Mouse (Mus musculus) kidney, adult 18-20 months (tissue): ENCODE data around the gene Sgca.
"Not testable (repeated sequence)": the region's sequence is repeated elsewhere in the genome, so short reads cannot be mapped to it uniquely, and the experiment has no call there.

Experiments used
- DNase-seq: peaks from one replicate; pipeline ENCODE4 v3.0.0; 2021

Sgca gene

DNA sequence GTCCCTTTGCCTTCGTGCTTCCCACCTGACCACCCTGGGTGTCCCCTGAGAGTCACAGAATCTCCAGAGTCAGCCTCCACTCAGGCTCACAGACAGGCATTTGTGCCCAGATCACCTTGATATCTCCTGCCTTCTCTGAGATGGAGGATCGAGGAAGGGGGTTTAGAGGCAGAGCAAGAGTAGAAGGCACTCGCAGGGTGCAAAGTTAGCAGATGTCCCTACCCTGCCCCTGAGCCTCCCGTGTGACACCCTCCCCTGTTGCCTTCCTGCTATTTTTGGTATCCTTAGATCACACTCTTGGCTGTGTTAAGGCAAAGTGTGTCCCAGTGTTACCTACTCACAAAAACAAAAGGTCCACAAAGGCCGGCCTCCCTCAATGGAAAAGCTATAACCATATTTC is at the start of gene Sgca:
Gene Sgca (minus strand): TSS at position 129 of the 400 bp plus-strand sequence.
- DNase-seq: no peak

DNA sequence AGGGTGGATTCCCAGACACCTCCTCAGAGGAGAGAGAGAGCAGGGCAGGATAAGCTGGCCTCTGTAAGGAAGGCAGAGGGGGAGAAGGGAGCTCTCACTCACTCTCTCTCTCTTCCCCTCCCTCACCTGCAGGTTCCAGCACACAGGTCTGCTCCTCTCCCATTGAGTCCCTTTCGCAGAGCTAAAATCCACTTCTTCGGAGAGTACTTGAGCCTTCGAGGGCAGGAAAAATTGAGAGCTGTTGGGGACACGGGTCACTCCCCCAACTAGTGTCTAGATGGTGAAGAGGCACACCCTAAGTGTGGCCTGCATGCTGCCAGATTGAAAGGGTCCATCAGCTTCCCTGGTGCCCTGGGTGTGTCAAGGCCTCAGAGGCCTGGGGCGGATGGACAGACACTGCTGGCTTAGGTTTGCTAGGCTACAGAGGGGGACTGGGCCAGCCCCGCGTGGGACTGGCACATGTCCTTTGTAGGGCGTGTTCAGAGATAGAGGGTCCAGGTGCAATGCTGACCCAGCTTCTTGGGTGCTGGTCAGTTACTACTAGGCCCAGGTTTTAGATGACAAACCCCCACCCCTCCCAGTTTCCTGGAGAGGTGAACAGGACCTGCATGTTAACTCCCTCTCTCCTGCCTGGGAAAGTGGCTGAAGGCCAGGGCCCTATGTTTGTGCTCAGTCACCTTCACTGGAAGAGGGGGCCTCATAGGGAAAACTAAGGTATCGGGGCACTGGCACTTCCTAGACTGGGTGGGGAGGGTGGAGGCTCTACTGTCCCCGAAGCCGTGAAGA is 49.3 kb upstream of the Sgca start:
- DNase-seq: no peak

DNA sequence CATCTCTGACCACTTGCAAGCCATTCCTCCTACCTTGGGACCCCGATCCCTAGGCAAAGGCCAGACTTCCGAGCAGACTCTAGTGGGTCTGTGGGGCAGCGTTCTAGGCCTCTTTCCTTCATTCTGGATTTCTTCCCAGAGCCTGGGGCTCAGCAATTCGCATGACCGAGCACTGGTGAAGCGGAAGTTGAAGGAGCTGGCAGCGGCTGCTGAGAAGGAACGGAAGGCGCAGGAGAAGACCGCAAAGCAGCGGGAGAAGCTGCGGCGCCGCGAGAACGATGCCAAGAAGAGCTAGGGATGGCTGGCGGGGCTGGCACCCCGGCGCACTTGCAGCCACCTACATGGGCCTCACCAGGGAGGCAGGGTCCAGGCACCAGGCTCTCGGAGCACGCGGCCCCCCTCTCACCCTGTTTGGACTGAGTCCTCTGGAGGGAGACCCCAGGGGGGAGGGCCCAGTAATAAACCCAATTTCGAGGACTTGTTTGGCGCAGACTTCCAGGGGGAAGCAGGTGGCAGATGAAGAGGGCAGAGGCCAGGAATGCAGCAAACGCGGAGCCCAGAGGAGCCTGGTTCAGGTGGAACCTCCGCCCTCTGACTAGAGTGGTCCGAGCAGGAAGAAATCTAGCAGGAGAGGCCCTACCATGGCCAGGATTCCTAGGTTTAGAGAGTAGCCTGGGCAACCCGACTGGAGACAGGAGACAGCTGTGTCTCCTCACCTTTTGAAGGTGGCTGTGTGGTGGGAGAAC is 48.5 kb upstream of the Sgca start:
- DNase-seq: peak; percentile 69

GRCm38 (mm10) chr11:95023481-95023880 is 47.4 kb upstream of the Sgca start:
- DNase-seq: no peak

DNA sequence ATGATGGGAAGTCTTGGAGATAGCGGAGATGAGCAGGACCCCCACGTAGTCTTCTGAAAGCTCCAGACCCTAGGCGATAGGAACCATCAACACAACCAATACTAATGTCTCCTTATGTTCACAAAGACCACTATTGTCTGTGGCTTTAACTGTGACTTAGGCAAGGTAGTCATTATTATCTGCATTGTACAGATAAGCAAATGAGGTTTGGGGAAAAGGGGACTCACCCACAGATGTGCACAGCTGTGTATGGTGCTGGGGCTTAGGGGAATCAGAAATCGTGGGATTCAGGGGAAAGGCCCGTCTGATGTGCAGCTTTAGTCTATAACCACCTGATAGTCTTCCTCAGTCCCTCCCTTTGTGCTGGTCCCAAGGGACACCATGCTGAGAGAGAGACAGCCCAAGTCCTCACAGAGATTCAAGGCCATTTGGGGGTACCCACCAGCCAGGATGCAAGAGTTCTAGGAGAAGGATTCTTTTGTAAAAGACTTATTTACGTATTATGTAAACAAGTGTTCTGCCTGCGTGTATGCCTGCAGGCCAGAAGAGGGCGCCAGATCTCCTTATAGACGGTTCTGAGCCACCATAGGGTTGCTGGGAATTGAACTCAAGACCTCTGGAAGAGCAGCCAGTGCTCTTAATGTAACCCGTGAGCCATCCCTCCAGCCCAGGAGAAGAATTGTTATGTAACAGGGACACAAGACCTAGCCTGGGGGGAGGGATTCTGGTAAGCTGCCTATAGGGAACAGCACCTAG is 46.3 kb upstream of the Sgca start:
- DNase-seq: no peak

GRCm38 (mm10) chr11:95015484-95015883 is 39.4 kb upstream of the Sgca start:
- no peak for DNase-seq

GRCm38 (mm10) chr11:95012487-95012886 is 36.4 kb upstream of the Sgca start:
- no peak for DNase-seq

DNA sequence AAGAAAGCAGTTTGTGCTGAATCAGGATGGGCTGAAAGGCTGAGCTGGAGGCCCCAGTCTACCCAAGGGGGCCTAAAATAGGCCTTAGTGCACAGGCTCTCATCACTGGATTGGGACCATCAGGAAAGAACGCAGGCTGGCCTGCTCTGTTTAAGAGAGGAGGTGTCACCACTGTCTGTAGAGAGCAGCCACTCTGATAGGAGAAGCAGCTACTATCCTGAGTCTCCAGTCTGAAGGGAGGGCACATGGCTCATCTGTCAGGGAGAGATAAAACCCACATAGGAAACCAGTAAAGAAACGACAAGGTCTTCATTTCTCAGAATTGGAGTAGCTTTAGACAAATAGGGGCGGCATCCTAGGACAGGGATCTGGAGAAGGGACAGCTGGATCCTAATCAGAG is 35.9 kb upstream of the Sgca start:
- no peak for DNase-seq

DNA sequence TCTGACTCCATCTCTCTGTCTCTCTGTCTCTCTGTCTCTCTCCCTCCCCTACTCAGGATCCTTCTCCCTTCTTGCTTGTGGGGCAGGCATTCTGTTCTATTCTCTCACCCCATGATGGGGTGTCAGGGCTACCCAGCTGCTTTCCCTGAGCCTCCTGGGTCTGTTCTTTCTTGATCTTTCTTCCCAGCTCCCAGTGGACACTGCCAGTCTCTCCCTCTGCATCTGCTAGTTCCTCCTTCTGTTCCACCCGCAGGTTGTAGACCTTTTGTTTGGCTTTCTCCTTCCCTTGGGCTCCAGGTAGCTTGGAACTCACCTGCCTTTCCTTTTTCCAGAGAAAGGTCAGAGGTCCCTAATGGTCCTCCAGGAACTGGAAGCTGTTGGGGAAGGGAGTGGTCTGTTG is 35.3 kb upstream of the Sgca start:
- DNase-seq: no peak

GRCm38 (mm10) chr11:95010841-95011403 is 34.8 kb upstream of the Sgca start:
- not testable (repeated sequence) for DNase-seq

- no peak for DNase-seq
These were observed 34.1 kb upstream of the Sgca start for GRCm38 (mm10) chr11:95010141-95010739.

DNA sequence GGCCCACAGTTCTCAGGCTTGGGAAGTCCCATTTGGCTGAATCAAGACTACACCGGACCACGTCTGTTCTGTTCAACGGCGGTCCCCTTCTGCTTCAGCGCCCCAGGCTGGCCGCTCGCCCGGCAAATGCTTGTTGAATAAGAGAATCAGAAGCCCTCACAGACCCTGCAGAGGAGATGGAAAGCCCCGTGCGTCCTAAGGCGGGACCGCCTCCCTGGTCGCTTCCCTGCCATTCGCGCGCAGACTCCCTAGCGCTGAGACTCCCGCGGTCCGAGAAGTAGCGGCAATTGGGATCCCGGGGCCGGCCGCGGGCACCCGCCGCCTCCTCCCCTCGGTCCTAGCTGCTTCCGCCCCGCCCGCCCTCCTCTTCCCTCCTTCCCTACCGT is 33.5 kb upstream of the Sgca start, which contains the start of gene Samd14:
Gene Samd14 (plus strand): TSS at position 251 of the 386 bp plus-strand sequence.
- peak; percentile 59 for DNase-seq

GRCm38 (mm10) chr11:95008661-95009628 is 32.8 kb upstream of the Sgca start:
- no peak for DNase-seq

DNA sequence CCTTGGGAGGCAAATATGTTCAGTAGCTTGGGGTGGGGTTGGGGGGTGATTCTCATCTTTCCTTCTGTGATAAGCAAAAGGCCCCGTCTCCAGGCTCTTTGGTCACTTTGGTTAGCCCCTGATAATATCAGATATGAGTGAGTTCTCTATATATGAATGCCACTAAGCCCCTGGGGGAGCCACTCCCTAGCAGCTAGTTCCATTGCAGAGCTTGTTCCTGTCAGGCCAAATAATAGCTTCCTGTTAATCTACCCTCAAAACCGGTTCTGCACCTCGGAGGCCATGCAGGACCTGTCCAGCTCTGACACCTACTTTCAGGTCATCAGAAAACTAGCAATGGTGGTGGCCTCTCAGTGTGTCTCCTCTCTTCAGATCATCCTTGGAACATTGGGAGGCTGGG is 31.3 kb upstream of the Sgca start:
- no peak for DNase-seq

GRCm38 (mm10) chr11:95006525-95007219 is 30.5 kb upstream of the Sgca start:
- DNase-seq: peak; percentile 77

DNA sequence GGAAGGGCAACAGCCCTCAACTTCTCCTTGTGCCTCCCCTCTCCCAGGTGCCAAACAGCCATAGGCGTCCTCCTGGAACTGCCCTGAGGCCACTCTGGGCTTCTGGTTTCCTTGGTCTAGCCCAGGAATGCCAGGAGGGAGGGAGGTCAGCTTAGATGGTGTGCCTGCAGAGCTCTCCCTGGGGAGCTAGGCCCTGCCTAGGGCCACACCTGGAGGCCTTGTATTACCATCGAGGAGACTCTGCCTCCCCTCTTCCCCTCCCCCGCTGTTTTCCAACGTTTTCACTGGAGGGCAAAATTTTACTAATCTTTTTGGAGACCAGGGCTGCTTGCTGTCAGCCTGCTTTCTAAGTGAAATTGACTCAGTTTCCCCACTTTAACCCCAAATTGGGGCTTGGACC is 29.9 kb upstream of the Sgca start:
- DNase-seq: no peak

GRCm38 (mm10) chr11:95004937-95005198 is 28.7 kb upstream of the Sgca start:
- no peak for DNase-seq

- DNase-seq: no peak
These were observed 28.2 kb upstream of the Sgca start for GRCm38 (mm10) chr11:95004136-95004936.

- DNase-seq: no peak
These were observed 26.6 kb upstream of the Sgca start for GRCm38 (mm10) chr11:95002705-95003104.
